Comparison of ENCODE assay signal across 15 mouse cellular contexts in the genomic region with DNA sequence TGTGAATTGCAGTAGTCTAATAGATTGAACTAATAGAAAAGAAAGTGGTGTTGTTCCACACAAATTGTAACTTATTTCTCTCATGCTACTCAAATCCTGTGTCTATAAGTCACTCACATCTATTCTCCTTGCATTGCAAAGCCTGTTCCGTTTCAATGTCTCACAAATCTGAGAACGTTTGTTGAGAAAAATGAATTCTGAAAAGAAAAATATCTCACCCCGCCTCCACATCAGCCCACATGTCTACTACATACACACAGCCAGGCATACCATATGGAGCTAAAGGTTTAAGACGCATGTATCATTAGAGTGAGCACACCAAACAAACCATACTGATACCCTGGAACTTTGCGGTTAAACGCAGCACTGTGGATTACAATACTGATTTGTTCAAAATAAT.
"Had no signal": no experiment of that assay in that cellular context is flagged by ENCODE, and none has a peak within 500 bp of the region (broad histone marks: within the 10 kb centered on the region; RNA-seq: fewer than 3 reads in every experiment).

No protein-coding gene starts in this region.

- DNase-seq: kidney, adult 18-20 months; kidney, postnatal 10 days; kidney, postnatal 4 days; liver; lung, adult 18-20 months; retina, postnatal 1 day; thymus, adult 18-20 months; thymus, postnatal 14 days had no signal

- H3K27me3 ChIP-seq: intestine, embryonic 15.5 days; limb, embryonic 12.5 days; midbrain, embryonic 12.5 days; neural tube, embryonic 13.5 days had no signal

- H3K4me2 ChIP-seq: intestine, embryonic 15.5 days; limb, embryonic 12.5 days; midbrain, embryonic 12.5 days; neural tube, embryonic 13.5 days had no signal

- H3K27ac ChIP-seq: intestine, embryonic 15.5 days; limb, embryonic 12.5 days; liver, embryonic 14.5 days; midbrain, embryonic 12.5 days; neural tube, embryonic 13.5 days; stomach, postnatal 0 days had no signal

- ATAC-seq: intestine, embryonic 15.5 days; midbrain, embryonic 16.5 days had no signal

- H3K9ac ChIP-seq: intestine, embryonic 15.5 days; limb, embryonic 12.5 days; liver, embryonic 14.5 days; midbrain, embryonic 12.5 days; neural tube, embryonic 13.5 days had no signal

- H3K9me3 ChIP-seq: intestine, embryonic 15.5 days; midbrain, embryonic 12.5 days; neural tube, embryonic 13.5 days had no signal

- H3K36me3 ChIP-seq: intestine, embryonic 15.5 days; limb, embryonic 12.5 days; midbrain, embryonic 12.5 days; neural tube, embryonic 13.5 days had no signal

- H3K4me3 ChIP-seq: intestine, embryonic 15.5 days; limb, embryonic 12.5 days; midbrain, embryonic 12.5 days; neural tube, embryonic 13.5 days had no signal

- H3K4me1 ChIP-seq: intestine, embryonic 15.5 days; limb, embryonic 12.5 days; midbrain, embryonic 12.5 days; neural tube, embryonic 13.5 days had no signal
